Mouse (Mus musculus) mouse embryonic stem cell (cell line): Measurements from ENCODE around the gene Tulp4.
"Not testable (repeated sequence)": the region's sequence is repeated elsewhere in the genome, so short reads cannot be mapped to it uniquely, and the experiment has no call there.

Source experiments
- in situ Hi-C, 2 experiments: fragments of 300-500 bp; cut with MboI; formaldehyde crosslinking; loops; 1 replicate in 1 of 2; 3 replicates in 1 of 2; pipeline ENCODE4 v1.14.3; 2019 to 2020; ENCODE audit warnings: low sequenced_read_pairs in 2 of 2, low pct_unique_long_range_greater_than_20kb in 1 of 2, mixed read lengths in 1 of 2; ENCODE audit not compliant: unreplicated experiment in 1 of 2

Gene Tulp4

GRCm38 (mm10) chr17:6178564-6179267 is 72.5 kb downstream of the Tulp4 start:
- in situ Hi-C loops: no loop called here

GRCm38 (mm10) chr17:6179389-6179788 is 73.2 kb downstream of the Tulp4 start:
- in situ Hi-C loops: no loop called here

- in situ Hi-C loops: no loop called here
These were observed 74.2 kb downstream of the Tulp4 start for GRCm38 (mm10) chr17:6180421-6180820.

DNA sequence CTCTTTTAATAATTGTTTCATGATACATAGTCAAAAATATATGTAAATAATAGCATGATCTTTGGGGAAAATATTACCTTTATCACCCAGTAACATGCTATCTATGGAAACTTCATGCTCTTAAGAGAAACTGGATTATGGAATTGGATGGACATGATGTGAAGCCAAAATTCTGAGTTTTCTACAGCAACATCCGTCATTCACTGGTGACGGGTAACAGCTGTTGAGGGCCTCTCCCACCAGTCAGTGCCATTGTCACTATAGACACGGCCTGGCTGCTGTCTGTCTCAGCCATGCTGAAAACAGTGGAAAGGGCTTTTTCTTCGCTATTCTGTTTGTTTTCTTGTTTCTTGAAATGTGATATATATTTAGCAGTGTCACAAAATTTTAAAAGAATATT is 76.5 kb downstream of the Tulp4 start:
- in situ Hi-C loops: no loop called here

DNA sequence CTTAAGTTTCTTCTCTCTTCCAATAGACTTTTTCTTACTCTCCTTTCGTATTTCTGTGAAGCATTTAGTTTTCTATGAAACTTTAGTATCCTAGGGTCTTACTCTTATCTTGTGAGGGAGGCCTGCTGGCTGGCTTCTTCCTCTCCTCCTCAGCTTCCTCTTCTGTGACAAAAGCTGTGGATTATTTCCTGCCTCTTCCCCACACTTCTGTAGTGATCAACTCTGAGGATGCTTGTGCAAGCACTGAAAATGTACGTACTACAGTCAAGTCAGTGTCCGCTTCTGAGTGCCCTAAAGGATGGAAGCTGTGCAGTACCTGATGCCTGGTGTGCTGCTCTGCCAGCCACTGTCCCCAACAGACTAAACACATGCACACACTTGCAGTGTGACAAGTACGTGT is 80.4 kb downstream of the Tulp4 start:
- in situ Hi-C loops: no loop called here

DNA sequence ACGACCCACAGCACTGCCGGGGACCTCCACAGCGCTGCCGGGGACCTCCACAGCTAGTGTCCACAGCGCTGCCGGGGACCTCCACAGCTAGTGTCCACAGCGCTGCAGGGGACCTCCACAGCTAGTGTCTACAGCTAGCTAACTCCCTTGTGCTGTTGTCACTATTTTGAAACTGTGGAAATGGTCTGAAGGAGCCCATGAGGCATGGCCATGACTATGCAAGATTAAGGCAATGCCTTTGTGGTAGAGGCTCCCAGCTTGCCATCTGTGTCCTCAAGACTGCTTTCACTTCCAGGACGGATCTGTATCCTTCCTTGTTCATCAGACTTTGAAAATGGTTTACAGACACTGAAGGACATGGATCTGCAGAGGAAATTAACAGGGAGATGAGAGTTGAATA is 80.9 kb downstream of the Tulp4 start:
- in situ Hi-C loops: no loop called here

- in situ Hi-C loops: no loop called here
These were observed 83.0 kb downstream of the Tulp4 start for GRCm38 (mm10) chr17:6189207-6189606.

GRCm38 (mm10) chr17:6192275-6192674 is 86.0 kb downstream of the Tulp4 start:
- in situ Hi-C loops: no loop called here

DNA sequence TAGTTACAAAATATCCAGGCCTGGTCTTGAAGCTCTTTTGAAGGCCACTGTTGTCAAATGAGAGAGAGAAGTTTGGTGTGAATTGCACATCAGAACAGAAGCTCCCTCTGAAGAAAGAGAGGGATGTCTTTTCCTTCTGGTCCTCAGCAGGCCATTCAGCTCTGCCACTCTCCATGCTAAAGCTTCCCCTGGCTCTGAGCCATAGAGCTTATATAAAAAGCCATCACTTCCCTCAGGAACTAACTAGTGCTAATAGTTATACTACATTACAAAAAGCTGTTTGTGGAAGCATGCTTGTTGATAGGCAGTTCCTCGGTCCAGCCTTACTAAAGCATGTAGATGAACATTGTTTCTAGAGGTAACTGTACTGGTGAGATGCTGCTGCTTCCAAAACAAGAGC is 89.2 kb downstream of the Tulp4 start:
- in situ Hi-C loops: no loop called here

DNA sequence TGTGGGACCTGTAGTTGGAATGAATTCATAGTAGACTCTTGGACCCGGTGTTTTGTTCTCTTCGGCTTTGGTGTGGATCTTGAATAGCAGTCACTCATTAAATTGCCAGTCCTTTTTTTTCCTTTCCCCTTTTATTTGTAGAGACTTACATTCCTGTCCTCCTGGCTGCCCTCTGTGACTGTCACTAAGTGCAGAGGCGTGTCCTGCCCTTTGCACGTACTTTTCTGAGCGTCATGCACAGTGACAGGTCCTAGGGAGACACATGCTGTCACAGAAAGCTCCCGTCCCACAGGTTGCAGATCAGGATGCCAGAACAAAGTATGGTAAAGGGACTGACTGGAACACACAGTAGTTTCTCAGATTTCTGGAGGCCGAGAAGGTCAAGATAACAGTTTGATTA is 91.3 kb downstream of the Tulp4 start:
- in situ Hi-C loops: no loop called here

DNA sequence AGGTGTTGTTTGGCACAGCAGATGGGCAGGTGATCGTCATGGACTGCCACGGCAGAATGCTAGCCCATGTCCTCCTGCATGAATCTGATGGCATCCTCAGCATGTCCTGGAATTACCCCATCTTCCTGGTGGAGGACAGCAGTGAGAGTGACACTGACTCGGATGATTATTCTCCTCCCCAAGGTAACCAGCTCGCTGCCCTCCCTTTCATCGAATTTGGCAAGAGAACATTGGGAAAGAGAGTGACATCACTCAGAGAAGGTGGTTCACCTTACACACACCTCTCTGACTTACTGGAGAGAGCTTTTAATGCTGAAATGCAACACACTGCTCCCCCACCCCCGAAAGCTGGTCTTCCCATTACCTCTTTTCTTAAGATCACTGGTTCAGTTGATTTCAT is 92.4 kb downstream of the Tulp4 start:
- in situ Hi-C loops: no loop called here

DNA sequence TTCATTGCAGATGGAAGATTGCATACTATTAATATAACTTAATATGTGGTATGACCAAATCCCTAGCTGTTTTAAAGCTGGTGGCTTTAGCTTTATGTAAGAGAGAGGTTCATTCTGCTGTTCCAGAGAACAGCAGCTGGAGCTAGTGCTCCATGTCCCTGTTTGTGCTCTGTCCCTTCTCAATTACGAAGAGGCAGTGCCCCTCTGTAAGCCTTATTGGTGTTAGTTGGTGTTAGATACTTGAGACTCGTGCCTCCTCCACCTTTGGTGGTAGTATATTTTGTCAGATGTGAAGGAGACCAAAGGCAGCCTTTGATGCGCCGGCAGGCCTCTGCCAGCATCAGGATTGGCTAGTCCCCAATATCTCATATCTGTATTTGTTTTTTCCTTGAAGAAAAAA is 92.9 kb downstream of the Tulp4 start:
- in situ Hi-C loops: no loop called here

- in situ Hi-C loops: no loop called here
These were observed 95.4 kb downstream of the Tulp4 start for GRCm38 (mm10) chr17:6201522-6202250.

DNA sequence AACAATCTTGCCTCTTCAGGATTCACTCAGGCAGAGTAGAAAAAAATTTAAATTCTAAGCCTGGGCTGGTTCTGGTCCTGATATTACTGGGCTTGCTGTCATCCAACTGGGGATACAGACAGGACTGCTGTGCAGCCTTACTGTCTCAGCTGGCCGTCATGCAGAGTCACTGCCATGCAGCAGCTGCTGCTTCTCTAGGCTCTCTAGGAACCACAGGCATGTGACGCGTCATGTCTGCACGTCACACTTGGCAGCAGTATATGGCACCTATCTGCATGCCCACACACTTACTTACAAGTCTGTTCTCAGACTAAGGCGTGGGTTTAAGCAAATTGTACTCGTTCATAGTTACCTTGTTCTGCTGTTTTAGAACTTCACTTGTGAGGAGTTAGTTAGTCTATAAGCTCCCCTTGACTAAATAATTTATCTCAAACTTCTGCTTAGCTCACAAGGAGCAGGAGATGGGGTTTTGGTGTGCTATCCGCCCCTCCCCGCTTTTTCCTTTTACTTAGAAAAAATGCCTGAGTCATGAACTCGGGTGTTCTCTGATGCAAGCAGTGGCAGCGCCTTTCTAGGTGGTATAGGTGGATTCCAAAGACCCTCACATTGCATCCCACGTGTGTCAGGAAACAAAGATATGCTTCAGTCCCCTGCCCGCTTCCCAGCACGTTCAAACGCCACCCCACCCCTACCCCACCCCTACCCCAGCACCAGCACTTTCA is 96.3 kb downstream of the Tulp4 start:
- in situ Hi-C loops: no loop called here

DNA sequence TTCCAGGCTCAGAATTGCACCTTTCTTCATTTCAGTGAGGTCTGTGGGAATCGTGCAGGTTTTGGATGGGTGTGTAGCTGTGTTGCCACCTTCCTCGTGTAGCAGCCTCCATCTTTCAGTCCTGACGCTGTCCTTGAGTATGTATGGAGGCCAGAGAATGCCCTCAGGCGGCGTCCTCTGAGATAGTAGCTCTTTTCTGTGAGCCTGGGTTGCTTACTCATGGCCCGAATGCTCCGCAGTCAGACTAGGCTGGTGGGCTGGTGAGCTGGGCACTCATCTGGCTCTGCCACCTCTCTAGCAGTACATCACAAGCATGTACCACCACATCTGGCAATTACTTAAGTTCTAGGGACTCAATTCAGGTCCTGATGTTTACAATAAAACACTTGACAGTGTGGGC is 96.9 kb downstream of the Tulp4 start:
- in situ Hi-C loops: no loop called here

GRCm38 (mm10) chr17:6203795-6204194 is 97.6 kb downstream of the Tulp4 start:
- in situ Hi-C loops: no loop called here

GRCm38 (mm10) chr17:6211721-6212120 is 105.5 kb downstream of the Tulp4 start:
- in situ Hi-C loops: no loop called here

DNA sequence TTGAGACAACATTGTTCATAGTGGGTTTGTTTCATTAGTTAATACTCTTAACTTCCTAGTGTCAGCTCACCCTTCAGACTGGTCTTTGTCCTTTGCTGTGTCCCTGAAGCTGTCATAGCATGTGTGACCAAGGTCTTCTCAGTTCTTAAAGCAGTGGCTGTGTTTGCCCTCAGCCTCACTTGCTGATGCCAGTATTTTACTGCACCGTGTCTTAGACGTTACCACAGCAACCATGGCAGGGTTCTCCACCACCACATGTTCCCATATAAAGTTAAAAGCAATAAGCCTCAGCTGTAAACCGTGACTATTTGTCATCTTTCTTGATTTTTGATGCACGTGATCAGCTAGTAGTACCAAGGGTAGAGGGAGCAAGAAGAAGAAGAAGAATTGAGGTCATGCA is 109.4 kb downstream of the Tulp4 start:
- in situ Hi-C loops: no loop called here

GRCm38 (mm10) chr17:6216514-6216913 is 110.3 kb downstream of the Tulp4 start:
- in situ Hi-C loops: no loop called here

- in situ Hi-C loops: not testable (repeated sequence)
These were observed 126.4 kb downstream of the Tulp4 start for GRCm38 (mm10) chr17:6232633-6233032.
